15 mouse cellular contexts compared by ENCODE assay signal in genomic region chr13:6029461-6029860, GRCm38 (mm10).
DNase-seq lines count a peak whose midpoint lies in the region; ATAC-seq and TF ChIP-seq lines count a peak whose summit lies in the region.
"Had no signal": no experiment of that assay in that cellular context is flagged by ENCODE, and none has a peak within 500 bp of the region (broad histone marks: within the 10 kb centered on the region; RNA-seq: fewer than 3 reads in every experiment).

No protein-coding gene starts in this region.

- no peak overlapping the region for H3K4me3 ChIP-seq in neural tube, embryonic 15.5 days (replicated peaks)
- H3K4me3 ChIP-seq in limb, embryonic 14.5 days (replicated peaks; ENCODE audit: low read length) = no peak overlapping the region
- no peak overlapping the region for H3K4me3 ChIP-seq in liver, embryonic 11.5 days (ENCODE audit: low read depth, low read length)
- H3K4me3 ChIP-seq: layer of hippocampus, adult 2 months had no signal

- peak; percentile 70 for DNase-seq in embryo, embryonic 10 days (ENCODE audit: low spot score)
- DNase-seq in embryo, embryonic 9.5 days (ENCODE audit: extremely low spot score) = no peak
- DNase-seq in neural tube, embryonic 10.5 days (ENCODE audit: extremely low spot score, low spot score) = peak; percentile 39
- DNase-seq in limb, embryonic 14.5 days (ENCODE audit: low spot score) = peak; percentile 62
- DNase-seq in gastrocnemius, postnatal 4 days (ENCODE audit: low spot score in 2 of 2) = no peak
- DNase-seq in liver, embryonic 11.5 days (ENCODE audit: low spot score) = no peak
- DNase-seq: cerebellum, adult 9-11 months; gastrocnemius, postnatal 36 days; heart, postnatal 36 days; kidney, adult 18-20 months; liver; midbrain, embryonic 14.5 days had no signal

- no peaks in the 10 kb centered on the region for H3K27me3 ChIP-seq in neural tube, embryonic 15.5 days (replicated peaks)
- no peaks in the 10 kb centered on the region for H3K27me3 ChIP-seq in limb, embryonic 14.5 days (ENCODE audit: control insufficient read depth, insufficient read depth, low read length)
- H3K27me3 ChIP-seq in liver, embryonic 11.5 days (replicated peaks; ENCODE audit: control insufficient read depth, insufficient read depth, low read length) = no peaks in the 10 kb centered on the region

- H3K9me3 ChIP-seq in neural tube, embryonic 15.5 days (replicated peaks) = no peaks in the 10 kb centered on the region
- no peaks in the 10 kb centered on the region for H3K9me3 ChIP-seq in limb, embryonic 14.5 days (ENCODE audit: control insufficient read depth, low read length)
- no peaks in the 10 kb centered on the region for H3K9me3 ChIP-seq in liver, embryonic 11.5 days (ENCODE audit: control insufficient read depth, low read length)

- H3K27ac ChIP-seq in neural tube, embryonic 15.5 days (replicated peaks) = no peak overlapping the region
- 0 out of 2 replicates have a peak overlapping the region, but pooled peaks have one; percentile 19 for H3K27ac ChIP-seq in limb, embryonic 14.5 days (replicated peaks; ENCODE audit: low read depth, low read length)
- H3K27ac ChIP-seq in liver, embryonic 11.5 days (ENCODE audit: low read depth, low read length) = no peak overlapping the region
- H3K27ac ChIP-seq: layer of hippocampus, adult 2 months had no signal

- H3K9ac ChIP-seq in neural tube, embryonic 15.5 days (replicated peaks) = no peak overlapping the region
- H3K9ac ChIP-seq in limb, embryonic 14.5 days (ENCODE audit: low read depth, low read length, severe bottlenecking) = no peak overlapping the region
- no peak overlapping the region for H3K9ac ChIP-seq in liver, embryonic 11.5 days (ENCODE audit: low read depth, low read length)

- no peak for ATAC-seq in neural tube, embryonic 15.5 days (ENCODE audit: low FRiP score)
- ATAC-seq in limb, embryonic 14.5 days (ENCODE audit: low FRiP score, low read depth) = 0 out of 2 replicates have a peak, but pooled peaks have one; percentile 55
- no peak for ATAC-seq in monocyte, adult 5-6 weeks (replicated peaks; ENCODE audit: insufficient number of reproducible peaks, low FRiP score, low TSS enrichment, poor library complexity, severe bottlenecking)
- no peak for ATAC-seq in liver, embryonic 11.5 days (replicated peaks; ENCODE audit: low FRiP score)

- no peaks in the 10 kb centered on the region for H3K4me1 ChIP-seq in neural tube, embryonic 15.5 days
- H3K4me1 ChIP-seq in limb, embryonic 14.5 days (ENCODE audit: control insufficient read depth, insufficient read depth, low read length) = peaks cover 11% of the 10 kb centered on the region; the same call in 1 of the 2 replicates
- H3K4me1 ChIP-seq in liver, embryonic 11.5 days (replicated peaks; ENCODE audit: control insufficient read depth, insufficient read depth, low read length) = no peaks in the 10 kb centered on the region

- H3K4me2 ChIP-seq in neural tube, embryonic 15.5 days = no peak overlapping the region
- H3K4me2 ChIP-seq in limb, embryonic 14.5 days (replicated peaks; ENCODE audit: low read depth, low read length, severe bottlenecking) = 0 out of 2 replicates have a peak overlapping the region, but pooled peaks have one; percentile 13
- no peak overlapping the region for H3K4me2 ChIP-seq in liver, embryonic 11.5 days

- 87% methylated on average over 6 of the region's 6 CpGs for WGBS in neural tube, embryonic 15.5 days
- 17% methylated on average over 6 of the region's 6 CpGs for WGBS in limb, embryonic 14.5 days
- 82% methylated on average over 6 of the region's 6 CpGs for WGBS in liver, embryonic 11.5 days

- TF ChIP-seq POLR2A in limb, embryonic 14.5 days (IDR thresholded peaks at IDR 0.05; ENCODE audit: borderline replicate concordance, extremely low read depth, insufficient read depth, insufficient read length) = no peak

- no peaks in the 10 kb centered on the region for H3K36me3 ChIP-seq in neural tube, embryonic 15.5 days
- no peaks in the 10 kb centered on the region for H3K36me3 ChIP-seq in limb, embryonic 14.5 days (ENCODE audit: control insufficient read depth, insufficient read depth, low read length)
- H3K36me3 ChIP-seq in liver, embryonic 11.5 days (ENCODE audit: control insufficient read depth, insufficient read depth, low read length) = no peaks in the 10 kb centered on the region

Comparison
In these comparisons a context has a peak if more than half of its experiments do, and no peak if none do; other contexts are left out.
1. DNase-seq: peak in embryo, embryonic 10 days (single experiment), neural tube, embryonic 10.5 days (single experiment) and limb, embryonic 14.5 days (single experiment); none in embryo, embryonic 9.5 days (single experiment), gastrocnemius, postnatal 4 days (0 of 2) and liver, embryonic 11.5 days (single experiment).